Mouse (Mus musculus): ENCODE measurements around the gene Cul9. TPM values are rescaled to one million over a fixed set of nuclear protein-coding genes. Genes with fewer than 3 reads are reported as not detected.

The Cul9 gene
- polyA plus RNA-seq, 1 experiment from 2014 or later, result 3.0 TPM

- H3K27me3 ChIP-seq (ENCODE audit: control insufficient read depth, insufficient read depth, low read length), result peaks cover 70% of the 10 kb centered on the region
Measured at GRCm38 (mm10) chr17:46458439-46458838, 87.7 kb downstream of the Cul9 start.

GRCm38 (mm10) chr17:46457791-46458190 is 88.4 kb downstream of the Cul9 start:
- Histone ChIP-seq H3K9ac (ENCODE audit: low read depth, low read length) (no peak overlapping the region), H3K4me1 (ENCODE audit: control insufficient read depth, insufficient read depth, low read length) (peaks cover 22% of the 10 kb centered on the region), H3K9me3 (ENCODE audit: control insufficient read depth, low read length) (no peaks in the 10 kb centered on the region), H3K27ac (ENCODE audit: low read depth, low read length) (no peak overlapping the region), H3K27me3 (ENCODE audit: control insufficient read depth, insufficient read depth, low read length) (peaks cover 74% of the 10 kb centered on the region), H3K4me3 (ENCODE audit: low read length) (no peak overlapping the region), H3K4me2 (replicated peaks; ENCODE audit: low read depth, low read length) (no peak overlapping the region), H3K36me3 (ENCODE audit: control insufficient read depth, insufficient read depth, low read length) (no peaks in the 10 kb centered on the region)
- WGBS, result 13% methylated on average over 10 of the region's 10 CpGs
- ATAC-seq (ENCODE audit: low FRiP score, low TSS enrichment), result no peak

More at GRCm38 (mm10) chr17:46458439-46458838, 87.7 kb downstream of the Cul9 start:
- no peaks in the 10 kb centered on the region for H3K9me3 ChIP-seq (ENCODE audit: control insufficient read depth, low read length)
- 22% methylated on average over 3 of the region's 3 CpGs for WGBS
- H3K27ac ChIP-seq (ENCODE audit: low read depth, low read length), result no peak overlapping the region
- no peak overlapping the region for H3K4me3 ChIP-seq (ENCODE audit: low read length)
- no peak for ATAC-seq (ENCODE audit: low FRiP score, low TSS enrichment)
- H3K4me1 ChIP-seq (ENCODE audit: control insufficient read depth, insufficient read depth, low read length), result peaks cover 22% of the 10 kb centered on the region
- no peak overlapping the region for H3K9ac ChIP-seq (ENCODE audit: low read depth, low read length)
- no peaks in the 10 kb centered on the region for H3K36me3 ChIP-seq (ENCODE audit: control insufficient read depth, insufficient read depth, low read length)
- H3K4me2 ChIP-seq (replicated peaks; ENCODE audit: low read depth, low read length), result no peak overlapping the region

GRCm38 (mm10) chr17:46455110-46455691 is 91.0 kb downstream of the Cul9 start:
- ATAC-seq (ENCODE audit: low FRiP score, low TSS enrichment), result no peak
- H3K4me2 ChIP-seq (replicated peaks; ENCODE audit: low read depth, low read length), result peak overlapping the region; percentile 63
- peaks cover 68% of the 10 kb centered on the region for H3K27me3 ChIP-seq (ENCODE audit: control insufficient read depth, insufficient read depth, low read length)
- under 1% methylated on average over 33 of the region's 33 CpGs for WGBS
- 0 out of 2 replicates have a peak overlapping the region, but pooled peaks have one; percentile 28 for H3K9ac ChIP-seq (ENCODE audit: low read depth, low read length)
- peaks cover 16% of the 10 kb centered on the region for H3K4me1 ChIP-seq (ENCODE audit: control insufficient read depth, insufficient read depth, low read length)
- H3K9me3 ChIP-seq (ENCODE audit: control insufficient read depth, low read length), result no peaks in the 10 kb centered on the region
- H3K4me3 ChIP-seq (ENCODE audit: low read length), result peak overlapping the region; percentile 36
- H3K27ac ChIP-seq (ENCODE audit: low read depth, low read length), result no peak overlapping the region
- H3K36me3 ChIP-seq (ENCODE audit: control insufficient read depth, insufficient read depth, low read length), result no peaks in the 10 kb centered on the region

- H3K36me3 ChIP-seq (ENCODE audit: control insufficient read depth, insufficient read depth, low read length), result no peaks in the 10 kb centered on the region
- H3K27me3 ChIP-seq (ENCODE audit: control insufficient read depth, insufficient read depth, low read length), result peaks cover 62% of the 10 kb centered on the region
- ATAC-seq (ENCODE audit: low FRiP score, low TSS enrichment), result no peak
- no peak overlapping the region for H3K27ac ChIP-seq (ENCODE audit: low read depth, low read length)
- peak overlapping the region; percentile 36 for H3K4me3 ChIP-seq (ENCODE audit: low read length)
- peaks cover 16% of the 10 kb centered on the region for H3K4me1 ChIP-seq (ENCODE audit: control insufficient read depth, insufficient read depth, low read length)
- WGBS, result 0% methylated on average over 9 of the region's 9 CpGs
- no peaks in the 10 kb centered on the region for H3K9me3 ChIP-seq (ENCODE audit: control insufficient read depth, low read length)
- peak overlapping the region; percentile 63 for H3K4me2 ChIP-seq (replicated peaks; ENCODE audit: low read depth, low read length)
- H3K9ac ChIP-seq (ENCODE audit: low read depth, low read length), result no peak overlapping the region; the same call in 1 of the 2 replicates
Measured at GRCm38 (mm10) chr17:46454539-46454938, 91.6 kb downstream of the Cul9 start.

GRCm38 (mm10) chr17:46453970-46454411 is 92.2 kb downstream of the Cul9 start:
- peaks cover 57% of the 10 kb centered on the region for H3K27me3 ChIP-seq (ENCODE audit: control insufficient read depth, insufficient read depth, low read length)
- 0 out of 2 replicates have a peak, but pooled peaks have one; percentile 16 for ATAC-seq (ENCODE audit: low FRiP score, low TSS enrichment)
- 2% methylated on average over 26 of the region's 26 CpGs for WGBS
- peaks cover 16% of the 10 kb centered on the region for H3K4me1 ChIP-seq (ENCODE audit: control insufficient read depth, insufficient read depth, low read length)
- H3K9ac ChIP-seq (ENCODE audit: low read depth, low read length), result peak overlapping the region; percentile 28; the same call in 1 of the 2 replicates
- no peak overlapping the region for H3K27ac ChIP-seq (ENCODE audit: low read depth, low read length)
- no peaks in the 10 kb centered on the region for H3K9me3 ChIP-seq (ENCODE audit: control insufficient read depth, low read length)
- no peaks in the 10 kb centered on the region for H3K36me3 ChIP-seq (ENCODE audit: control insufficient read depth, insufficient read depth, low read length)
- H3K4me3 ChIP-seq (ENCODE audit: low read length), result peak overlapping the region; percentile 36
- peak overlapping the region; percentile 63 for H3K4me2 ChIP-seq (replicated peaks; ENCODE audit: low read depth, low read length)

- Histone ChIP-seq H3K36me3 (ENCODE audit: control insufficient read depth, insufficient read depth, low read length) (no peaks in the 10 kb centered on the region), H3K27ac (ENCODE audit: low read depth, low read length) (no peak overlapping the region), H3K9ac (ENCODE audit: low read depth, low read length) (0 out of 2 replicates have a peak overlapping the region, but pooled peaks have one; percentile 28), H3K4me1 (ENCODE audit: control insufficient read depth, insufficient read depth, low read length) (peaks cover 16% of the 10 kb centered on the region), H3K27me3 (ENCODE audit: control insufficient read depth, insufficient read depth, low read length) (peaks cover 52% of the 10 kb centered on the region), H3K4me2 (replicated peaks; ENCODE audit: low read depth, low read length) (peak overlapping the region; percentile 63; the same call in 1 of the 2 replicates), H3K9me3 (ENCODE audit: control insufficient read depth, low read length) (no peaks in the 10 kb centered on the region), H3K4me3 (ENCODE audit: low read length) (no peak overlapping the region)
- 3% methylated on average over 13 of the region's 13 CpGs for WGBS
- no peak for ATAC-seq (ENCODE audit: low FRiP score, low TSS enrichment)
Measured at GRCm38 (mm10) chr17:46453302-46453948, 92.8 kb downstream of the Cul9 start.

GRCm38 (mm10) chr17:46452683-46453082 is 93.5 kb downstream of the Cul9 start:
- Histone ChIP-seq H3K4me3 (ENCODE audit: low read length) (no peak overlapping the region), H3K4me2 (replicated peaks; ENCODE audit: low read depth, low read length) (no peak overlapping the region), H3K4me1 (ENCODE audit: control insufficient read depth, insufficient read depth, low read length) (peaks cover 16% of the 10 kb centered on the region), H3K36me3 (ENCODE audit: control insufficient read depth, insufficient read depth, low read length) (no peaks in the 10 kb centered on the region), H3K27me3 (ENCODE audit: control insufficient read depth, insufficient read depth, low read length) (peaks cover 45% of the 10 kb centered on the region), H3K9ac (ENCODE audit: low read depth, low read length) (no peak overlapping the region), H3K27ac (ENCODE audit: low read depth, low read length) (no peak overlapping the region), H3K9me3 (ENCODE audit: control insufficient read depth, low read length) (no peaks in the 10 kb centered on the region)
- 27% methylated on average over 5 of the region's 5 CpGs for WGBS
- ATAC-seq (ENCODE audit: low FRiP score, low TSS enrichment), result no peak
